Mouse (Mus musculus): ENCODE results near the gene Dlg2. TPM values are rescaled to one million over a fixed set of nuclear protein-coding genes. Genes with fewer than 3 reads are reported as not detected.

Dlg2 gene
- polyA plus RNA-seq, 1 experiment from 2014 or later: 0.87 TPM

DNA sequence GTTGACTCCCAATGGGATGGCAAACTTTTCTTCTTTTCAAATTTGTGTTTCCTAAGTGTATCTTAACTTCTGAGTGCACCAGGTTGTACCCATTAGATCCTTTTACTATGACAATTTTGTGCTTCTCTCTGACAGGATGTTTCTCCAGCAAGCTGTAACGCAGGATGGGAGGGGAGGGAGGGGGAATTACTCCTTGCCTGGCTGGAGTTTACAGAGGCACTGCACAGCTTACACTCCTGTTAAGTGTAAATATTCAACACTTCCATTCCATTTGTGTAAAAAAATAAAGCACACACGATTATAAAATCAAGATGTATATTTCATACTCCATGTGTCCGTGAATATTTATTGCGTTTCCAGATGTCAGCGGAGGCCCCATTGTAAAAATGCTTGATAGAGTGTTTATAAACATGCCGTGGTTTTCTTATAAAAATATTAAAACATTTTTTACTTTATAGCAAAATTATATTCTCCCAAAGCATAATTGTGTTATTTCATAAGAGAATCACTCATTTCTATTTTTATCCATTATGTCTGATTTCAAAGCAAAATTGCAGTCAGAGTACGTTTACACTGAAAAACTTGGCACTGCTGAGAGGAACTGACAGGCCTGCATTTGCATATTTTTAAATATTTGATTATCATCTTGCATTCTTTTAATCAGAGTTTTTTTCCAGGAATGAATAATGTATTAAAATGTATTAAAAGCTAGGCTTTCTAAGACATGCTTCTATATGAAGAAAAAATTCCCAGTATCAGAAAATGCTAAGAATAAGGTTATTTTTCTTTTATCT, 1972.5 kb downstream of the Dlg2 start:
- Histone ChIP-seq H3K27me3 (ENCODE audit: insufficient read depth, low read length) (no peaks in the 10 kb centered on the region), H3K9me3 (replicated peaks; ENCODE audit: low read length) (no peaks in the 10 kb centered on the region), H3K4me3 (replicated peaks; ENCODE audit: low read depth, low read length) (no peak overlapping the region), H3K4me2 (ENCODE audit: low read length) (no peak overlapping the region), H3K9ac (ENCODE audit: low read depth, low read length) (no peak overlapping the region), H3K4me1 (replicated peaks; ENCODE audit: insufficient read depth, low read length) (no peaks in the 10 kb centered on the region; the same call in 1 of the 2 replicates), H3K36me3 (ENCODE audit: insufficient read depth, low read length) (no peaks in the 10 kb centered on the region), H3K27ac (no peak overlapping the region)
- DNase-seq (ENCODE audit: low spot score) (no peak), ATAC-seq (replicated peaks; ENCODE audit: low FRiP score, low read depth) (no peak)
- 65% methylated on average over 7 of the region's 7 CpGs for WGBS
- TF ChIP-seq CTCF (IDR thresholded peaks at IDR 0.05; ENCODE audit: low read depth): no peak

DNA sequence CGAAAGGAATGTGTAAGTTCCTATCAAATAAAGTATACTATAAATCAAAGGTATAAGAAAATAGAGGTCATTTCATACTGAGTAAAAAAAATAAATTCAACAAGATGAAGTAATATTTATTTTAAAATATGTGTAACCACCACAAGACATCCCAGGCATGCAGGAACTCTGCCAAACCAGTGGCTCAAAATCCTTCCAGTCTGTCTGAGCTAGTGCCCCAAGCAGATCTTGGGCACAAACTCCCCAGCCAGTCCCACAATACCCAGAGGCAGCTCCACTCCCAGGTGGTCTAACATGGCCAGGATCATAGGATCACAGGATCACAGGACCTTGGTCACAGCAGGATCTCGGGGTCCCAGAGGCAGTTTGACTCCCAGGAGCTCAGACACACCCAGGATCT, 1977.7 kb downstream of the Dlg2 start:
- no peak overlapping the region for H3K4me3 ChIP-seq (replicated peaks; ENCODE audit: low read depth, low read length)
- H3K9ac ChIP-seq (ENCODE audit: low read depth, low read length): no peak overlapping the region
- H3K9me3 ChIP-seq (replicated peaks; ENCODE audit: low read length): no peaks in the 10 kb centered on the region
- ATAC-seq (replicated peaks; ENCODE audit: low FRiP score, low read depth): no peak
- DNase-seq (ENCODE audit: low spot score): no peak
- H3K4me1 ChIP-seq (replicated peaks; ENCODE audit: insufficient read depth, low read length): no peaks in the 10 kb centered on the region
- H3K4me2 ChIP-seq (ENCODE audit: low read length): no peak overlapping the region
- 71% methylated on average over 2 of the region's 2 CpGs for WGBS
- no peak for TF ChIP-seq CTCF (IDR thresholded peaks at IDR 0.05; ENCODE audit: low read depth)
- no peaks in the 10 kb centered on the region for H3K36me3 ChIP-seq (ENCODE audit: insufficient read depth, low read length)
- no peak overlapping the region for H3K27ac ChIP-seq
- H3K27me3 ChIP-seq (ENCODE audit: insufficient read depth, low read length): no peaks in the 10 kb centered on the region

DNA sequence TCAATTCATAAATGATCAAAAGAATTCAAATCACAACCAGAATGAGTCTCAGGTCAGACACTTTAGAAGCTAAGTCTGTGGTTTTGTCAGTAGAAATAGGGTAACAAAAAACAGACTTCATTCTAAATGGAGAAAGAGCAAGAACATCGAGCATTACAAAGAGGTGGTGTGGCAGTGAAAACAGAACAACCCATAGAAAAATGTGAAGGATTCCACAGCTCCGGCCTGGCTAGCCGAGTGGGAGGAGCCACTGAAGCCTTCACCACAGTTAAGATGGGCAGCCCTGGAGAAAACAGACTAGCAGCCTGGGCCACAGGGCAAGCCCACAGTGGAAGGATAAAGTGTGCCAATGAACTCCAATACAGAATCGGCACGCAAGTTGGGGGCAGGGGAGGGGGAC, 1979.5 kb downstream of the Dlg2 start:
- no peak overlapping the region for H3K27ac ChIP-seq
- H3K4me1 ChIP-seq (replicated peaks; ENCODE audit: insufficient read depth, low read length): no peaks in the 10 kb centered on the region
- no peak overlapping the region for H3K9ac ChIP-seq (ENCODE audit: low read depth, low read length)
- no peaks in the 10 kb centered on the region for H3K9me3 ChIP-seq (replicated peaks; ENCODE audit: low read length)
- TF ChIP-seq CTCF (IDR thresholded peaks at IDR 0.05; ENCODE audit: low read depth): no peak
- no peaks in the 10 kb centered on the region for H3K36me3 ChIP-seq (ENCODE audit: insufficient read depth, low read length)
- ATAC-seq (replicated peaks; ENCODE audit: low FRiP score, low read depth) (no peak), DNase-seq (ENCODE audit: low spot score) (no peak)
- 53% methylated on average over 5 of the region's 5 CpGs for WGBS
- H3K27me3 ChIP-seq (ENCODE audit: insufficient read depth, low read length): no peaks in the 10 kb centered on the region
- H3K4me2 ChIP-seq (ENCODE audit: low read length): no peak overlapping the region
- no peak overlapping the region for H3K4me3 ChIP-seq (replicated peaks; ENCODE audit: low read depth, low read length)

DNA sequence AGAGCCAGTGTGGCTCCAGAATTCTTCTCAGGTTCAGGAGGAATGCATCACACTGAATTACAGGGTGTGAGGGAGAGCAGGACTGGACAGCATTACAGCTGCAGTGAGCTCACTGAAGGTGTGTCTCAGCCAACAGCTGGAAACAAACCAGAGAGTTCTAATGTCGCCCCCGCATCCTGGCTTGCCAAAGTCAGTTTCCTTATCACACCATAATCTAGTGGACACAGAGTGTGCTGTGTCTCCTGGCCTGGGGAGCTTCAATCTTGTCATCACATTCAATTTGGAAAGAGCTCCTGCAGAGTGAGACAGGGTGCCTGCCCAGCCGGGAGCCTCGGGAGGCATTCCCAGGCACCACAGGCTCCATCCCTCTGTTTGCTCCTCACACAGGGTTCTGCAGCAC, 1981.3 kb downstream of the Dlg2 start:
- Histone ChIP-seq H3K4me1 (replicated peaks; ENCODE audit: insufficient read depth, low read length) (no peaks in the 10 kb centered on the region), H3K4me3 (replicated peaks; ENCODE audit: low read depth, low read length) (no peak overlapping the region), H3K9ac (ENCODE audit: low read depth, low read length) (no peak overlapping the region), H3K27ac (no peak overlapping the region), H3K36me3 (ENCODE audit: insufficient read depth, low read length) (no peaks in the 10 kb centered on the region), H3K27me3 (ENCODE audit: insufficient read depth, low read length) (no peaks in the 10 kb centered on the region), H3K9me3 (replicated peaks; ENCODE audit: low read length) (no peaks in the 10 kb centered on the region), H3K4me2 (ENCODE audit: low read length) (no peak overlapping the region)
- ATAC-seq (replicated peaks; ENCODE audit: low FRiP score, low read depth): no peak
- TF ChIP-seq CTCF (IDR thresholded peaks at IDR 0.05; ENCODE audit: low read depth): no peak
- peak; percentile 38 for DNase-seq (ENCODE audit: low spot score)
- 15% methylated on average over 4 of the region's 4 CpGs for WGBS

DNA sequence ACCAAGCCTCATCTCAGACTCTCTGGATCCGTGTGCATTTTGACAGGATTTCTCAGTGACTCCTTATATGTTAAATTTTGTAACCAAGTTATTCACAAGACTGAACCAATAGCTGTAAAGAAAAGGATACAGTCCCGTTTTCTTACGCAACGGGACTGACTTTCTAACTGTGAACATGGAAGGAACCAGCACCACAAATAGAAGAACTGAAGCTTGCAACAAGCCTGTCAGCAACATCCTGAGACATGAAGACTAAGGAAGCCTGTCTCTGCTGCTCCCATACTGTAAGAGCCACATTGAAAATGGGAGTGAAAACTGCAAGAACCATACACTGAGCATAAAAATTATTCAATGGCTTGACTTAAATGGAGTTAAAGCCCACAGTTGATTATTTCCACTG, 1981.8 kb downstream of the Dlg2 start:
- no peak for ATAC-seq (replicated peaks; ENCODE audit: low FRiP score, low read depth)
- 83% methylated on average over 4 of the region's 4 CpGs for WGBS
- TF ChIP-seq CTCF (IDR thresholded peaks at IDR 0.05; ENCODE audit: low read depth): no peak
- no peaks in the 10 kb centered on the region for H3K36me3 ChIP-seq (ENCODE audit: insufficient read depth, low read length)
- no peak overlapping the region for H3K27ac ChIP-seq
- H3K9ac ChIP-seq (ENCODE audit: low read depth, low read length): no peak overlapping the region
- DNase-seq (ENCODE audit: low spot score): no peak
- no peaks in the 10 kb centered on the region for H3K4me1 ChIP-seq (replicated peaks; ENCODE audit: insufficient read depth, low read length)
- no peaks in the 10 kb centered on the region for H3K9me3 ChIP-seq (replicated peaks; ENCODE audit: low read length)
- no peaks in the 10 kb centered on the region for H3K27me3 ChIP-seq (ENCODE audit: insufficient read depth, low read length)
- H3K4me2 ChIP-seq (ENCODE audit: low read length): no peak overlapping the region
- H3K4me3 ChIP-seq (replicated peaks; ENCODE audit: low read depth, low read length): no peak overlapping the region

DNA sequence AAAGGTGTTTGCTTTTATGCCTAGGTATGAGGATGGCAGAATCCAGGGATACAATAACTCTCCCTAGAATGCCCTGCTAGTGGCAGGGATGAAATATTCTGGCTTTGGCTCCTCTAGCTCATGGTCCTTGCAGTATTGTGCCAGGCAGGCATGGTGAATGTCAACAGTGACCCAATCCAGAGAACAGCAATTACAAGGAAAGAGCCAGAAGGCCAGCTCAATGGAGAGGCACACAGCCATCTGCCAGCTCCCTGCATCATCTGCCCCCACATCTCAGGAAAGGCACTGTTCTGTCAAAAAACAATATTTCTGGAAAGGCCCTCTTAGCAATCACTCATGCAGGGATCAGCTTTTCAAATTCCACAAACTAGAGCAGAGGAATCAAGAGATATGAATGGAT, 1984.1 kb downstream of the Dlg2 start:
- Histone ChIP-seq H3K36me3 (ENCODE audit: insufficient read depth, low read length) (no peaks in the 10 kb centered on the region), H3K4me1 (replicated peaks; ENCODE audit: insufficient read depth, low read length) (no peaks in the 10 kb centered on the region), H3K9ac (ENCODE audit: low read depth, low read length) (no peak overlapping the region), H3K27ac (no peak overlapping the region), H3K9me3 (replicated peaks; ENCODE audit: low read length) (no peaks in the 10 kb centered on the region), H3K4me3 (replicated peaks; ENCODE audit: low read depth, low read length) (no peak overlapping the region), H3K27me3 (ENCODE audit: insufficient read depth, low read length) (no peaks in the 10 kb centered on the region), H3K4me2 (ENCODE audit: low read length) (no peak overlapping the region)
- no peak for TF ChIP-seq CTCF (IDR thresholded peaks at IDR 0.05; ENCODE audit: low read depth)
- DNase-seq (ENCODE audit: low spot score): no peak
- no peak for ATAC-seq (replicated peaks; ENCODE audit: low FRiP score, low read depth)

DNA sequence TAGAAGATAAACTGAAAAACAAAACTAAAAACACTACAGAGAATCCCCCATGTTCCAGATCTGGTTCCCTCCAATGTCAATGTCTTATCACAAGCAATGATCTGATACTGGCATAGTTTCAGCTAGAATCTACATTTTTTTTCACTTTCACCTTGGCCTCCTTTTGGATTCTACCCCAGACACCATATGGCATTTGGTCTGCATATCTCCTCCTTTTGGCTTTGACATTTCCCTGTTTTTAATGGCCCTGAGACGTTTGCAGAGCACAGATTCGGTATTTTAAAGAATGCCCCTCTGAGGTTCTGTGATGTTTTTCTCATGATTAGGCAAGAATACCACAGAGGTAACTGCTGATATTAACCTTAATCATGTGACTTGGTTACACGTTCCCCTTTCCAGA, 1984.8 kb downstream of the Dlg2 start:
- H3K4me3 ChIP-seq (replicated peaks; ENCODE audit: low read depth, low read length): no peak overlapping the region
- TF ChIP-seq CTCF (IDR thresholded peaks at IDR 0.05; ENCODE audit: low read depth): no peak
- H3K27ac ChIP-seq: no peak overlapping the region
- H3K4me2 ChIP-seq (ENCODE audit: low read length): no peak overlapping the region
- H3K27me3 ChIP-seq (ENCODE audit: insufficient read depth, low read length): no peaks in the 10 kb centered on the region
- no peaks in the 10 kb centered on the region for H3K36me3 ChIP-seq (ENCODE audit: insufficient read depth, low read length)
- no peak for ATAC-seq (replicated peaks; ENCODE audit: low FRiP score, low read depth)
- 59% methylated on average over 3 of the region's 3 CpGs for WGBS
- DNase-seq (ENCODE audit: low spot score): no peak
- H3K9ac ChIP-seq (ENCODE audit: low read depth, low read length): no peak overlapping the region
- no peaks in the 10 kb centered on the region for H3K4me1 ChIP-seq (replicated peaks; ENCODE audit: insufficient read depth, low read length)
- H3K9me3 ChIP-seq (replicated peaks; ENCODE audit: low read length): no peaks in the 10 kb centered on the region
